In the genomic region with DNA sequence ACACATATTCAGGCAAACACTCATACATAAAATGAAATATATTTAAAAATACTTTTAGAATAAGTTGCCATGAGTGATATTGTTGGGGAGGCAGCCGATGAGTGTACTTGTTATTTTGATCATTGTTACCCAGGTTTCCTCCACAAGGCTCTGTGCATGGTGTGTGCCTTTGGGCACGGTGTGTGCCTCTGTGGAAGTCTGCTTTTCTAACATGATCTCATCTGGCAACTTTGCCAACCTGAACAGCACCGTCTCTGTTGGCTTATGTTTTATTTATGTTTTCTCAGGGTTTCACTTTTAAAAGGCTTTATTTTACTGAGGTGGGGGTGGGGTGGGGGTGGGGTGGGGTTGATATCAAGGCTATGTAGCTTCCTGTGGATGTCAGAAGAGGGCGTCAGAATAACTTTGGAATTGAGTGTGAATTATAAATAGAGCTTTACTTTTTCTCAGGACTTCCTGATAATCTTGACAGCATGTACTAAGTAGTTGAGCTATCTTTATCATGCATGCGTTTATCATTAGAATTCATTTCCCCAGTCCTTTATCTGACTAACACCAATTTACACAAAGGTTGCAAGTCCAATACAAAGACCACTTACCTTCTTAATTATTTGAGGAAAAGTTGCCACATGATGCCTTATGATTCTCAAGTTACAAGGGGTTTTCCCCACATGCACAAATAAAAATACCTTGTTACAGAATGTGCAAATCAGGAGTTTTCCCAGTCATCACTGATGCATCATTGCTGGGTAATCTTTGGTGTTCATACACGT, we compare ENCODE assay signal across 17 mouse cellular contexts.
DNase-seq lines count a peak whose midpoint lies in the region; ATAC-seq and TF ChIP-seq lines count a peak whose summit lies in the region.
"Had no signal": no experiment of that assay in that cellular context is flagged by ENCODE, and none has a peak within 500 bp of the region (broad histone marks: within the 10 kb centered on the region; RNA-seq: fewer than 3 reads in every experiment).

No protein-coding gene starts in this region.

- H3K4me3 ChIP-seq in lung, postnatal 0 days (ENCODE audit: low read depth, low read length): no peak overlapping the region
- no peak overlapping the region for H3K4me3 ChIP-seq in liver, embryonic 16.5 days (ENCODE audit: low read depth, low read length)
- H3K4me3 ChIP-seq: embryonic facial prominence, embryonic 10.5 days; gastrocnemius, adult 2 months; heart, embryonic 12.5 days; left cerebral cortex, adult 2 months; lung, embryonic 15.5 days had no signal

- H3K27me3 ChIP-seq in lung, postnatal 0 days (replicated peaks; ENCODE audit: insufficient read depth, low read length): no peaks in the 10 kb centered on the region
- H3K27me3 ChIP-seq in liver, embryonic 16.5 days (ENCODE audit: control insufficient read depth, insufficient read depth, low read depth, low read length): no peaks in the 10 kb centered on the region
- H3K27me3 ChIP-seq: heart, embryonic 12.5 days; lung, embryonic 15.5 days had no signal

- H3K36me3 ChIP-seq in lung, postnatal 0 days (ENCODE audit: insufficient read depth, low read length): no peaks in the 10 kb centered on the region
- H3K36me3 ChIP-seq in liver, embryonic 16.5 days (ENCODE audit: control insufficient read depth, insufficient read depth): no peaks in the 10 kb centered on the region
- H3K36me3 ChIP-seq: embryonic facial prominence, embryonic 10.5 days; heart, embryonic 12.5 days; lung, embryonic 15.5 days had no signal

- no peak overlapping the region for H3K27ac ChIP-seq in lung, postnatal 0 days (ENCODE audit: low read length)
- H3K27ac ChIP-seq in liver, embryonic 16.5 days (ENCODE audit: low read length): 0 out of 2 replicates have a peak overlapping the region, but pooled peaks have one; percentile 29
- H3K27ac ChIP-seq: embryonic facial prominence, embryonic 10.5 days; gastrocnemius, adult 2 months; left cerebral cortex, adult 2 months; lung, embryonic 15.5 days had no signal

- no peak overlapping the region for H3K4me2 ChIP-seq in lung, postnatal 0 days (replicated peaks; ENCODE audit: low read depth, low read length)
- peak overlapping the region; percentile 21 for H3K4me2 ChIP-seq in liver, embryonic 16.5 days (ENCODE audit: low read depth, low read length)
- H3K4me2 ChIP-seq: heart, embryonic 12.5 days; lung, embryonic 15.5 days had no signal

- 46% methylated on average over 6 of the region's 6 CpGs for WGBS in lung, postnatal 0 days
- WGBS in liver, embryonic 16.5 days (ENCODE audit: insufficient replicate concordance): 19% methylated on average over 6 of the region's 6 CpGs

- no peak for TF ChIP-seq CTCF in lung, postnatal 0 days (IDR thresholded peaks at IDR 0.05)

- peaks cover 12% of the 10 kb centered on the region; the same call in 1 of the 2 replicates for H3K4me1 ChIP-seq in lung, postnatal 0 days (ENCODE audit: insufficient read depth, low read depth, low read length)
- H3K4me1 ChIP-seq in liver, embryonic 16.5 days (ENCODE audit: control insufficient read depth, low read depth, low read length): peaks cover 59% of the 10 kb centered on the region

- 0 out of 2 replicates have a peak, but pooled peaks have one; percentile 11 for ATAC-seq in lung, postnatal 0 days
- ATAC-seq in liver, embryonic 16.5 days (ENCODE audit: low read depth): peak; percentile 37
- ATAC-seq: forebrain, embryonic 16.5 days had no signal

- H3K9ac ChIP-seq in lung, postnatal 0 days (replicated peaks; ENCODE audit: low read depth): no peak overlapping the region
- no peak overlapping the region for H3K9ac ChIP-seq in liver, embryonic 16.5 days (ENCODE audit: low read depth, low read length)
- H3K9ac ChIP-seq: heart, embryonic 12.5 days; lung, embryonic 15.5 days had no signal

- TF ChIP-seq EP300 in lung, postnatal 0 days (IDR thresholded peaks at IDR 0.05): no peak

- no peaks in the 10 kb centered on the region for H3K9me3 ChIP-seq in lung, postnatal 0 days (ENCODE audit: low read length)
- no peaks in the 10 kb centered on the region for H3K9me3 ChIP-seq in liver, embryonic 16.5 days (replicated peaks; ENCODE audit: control insufficient read depth, low read length)
- H3K9me3 ChIP-seq: embryonic facial prominence, embryonic 10.5 days; heart, embryonic 12.5 days; lung, embryonic 15.5 days had no signal

- peak; percentile 51 for DNase-seq in heart, adult 11 months
- no peak for DNase-seq in heart, postnatal 25 days (ENCODE audit: low spot score)
- peak; percentile 33 for DNase-seq in lung, postnatal 0 days (ENCODE audit: low spot score)
- no peak for DNase-seq in lung, postnatal 36 days
- peak; percentile 45 for DNase-seq in brain, adult 2 months (ENCODE audit: low read depth, low spot score)
- no peak for DNase-seq in frontal cortex, postnatal 36 days (ENCODE audit: low spot score in 2 of 2)
- no peak for DNase-seq in cerebellum, postnatal 36 days
- DNase-seq: B cell, adult 2 months; cerebellum, adult 18-20 months; gastrocnemius, adult 2 months; spleen, adult 18-20 months had no signal

- intact Hi-C loops in heart, postnatal 25 days (cut with DNase I): no loop called here

Comparison
In these comparisons a context has a peak if more than half of its experiments do, and no peak if none do; other contexts are left out.
1. DNase-seq: peak in heart, adult 11 months (single experiment), lung, postnatal 0 days (single experiment) and brain, adult 2 months (single experiment); none in heart, postnatal 25 days (single experiment), lung, postnatal 36 days (single experiment), frontal cortex, postnatal 36 days (0 of 2) and cerebellum, postnatal 36 days (0 of 2).